Comparison of ENCODE assay signal across 8 mouse cellular contexts in the genomic region with DNA sequence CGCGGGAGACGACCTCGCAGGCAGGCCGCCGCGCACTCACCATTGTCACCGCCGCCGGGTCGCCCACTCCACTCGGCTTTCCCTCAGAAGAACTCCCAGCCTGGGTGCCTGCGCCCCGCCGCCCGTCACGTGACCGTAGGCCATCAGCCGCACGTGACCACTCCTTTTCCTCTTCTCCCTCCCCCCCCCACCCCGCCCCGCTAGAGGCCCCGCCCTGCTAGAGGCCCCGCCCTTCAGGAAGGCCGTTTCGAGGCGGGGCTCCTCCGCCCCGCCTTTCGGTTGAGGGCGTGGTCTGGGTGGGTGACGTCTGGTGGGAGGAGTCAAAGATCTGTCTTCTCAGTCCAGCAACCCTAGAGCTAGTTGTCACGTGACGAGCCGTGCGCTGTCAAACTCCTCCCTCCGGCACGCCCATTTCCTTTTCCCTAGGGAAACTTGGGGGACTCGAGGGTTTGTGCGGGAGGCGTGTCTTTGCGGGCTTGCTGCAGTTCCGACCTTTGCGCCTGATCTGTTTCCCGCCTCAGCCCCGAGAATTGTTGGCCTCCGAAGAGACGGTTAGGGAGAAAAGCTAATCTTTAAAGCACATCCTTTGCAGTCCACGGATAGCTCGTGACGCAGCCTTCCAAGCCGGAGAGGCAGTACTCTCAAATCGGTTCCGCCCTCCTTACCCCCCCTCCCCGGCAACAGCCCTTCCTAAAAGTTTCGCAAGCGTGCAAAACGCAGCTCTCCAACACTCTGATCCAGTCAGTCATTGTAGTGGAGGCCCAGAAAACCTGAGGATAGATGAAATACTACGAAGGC. TPM values are rescaled to one million over a fixed set of nuclear protein-coding genes. Genes with fewer than 3 reads are reported as not detected.
DNase-seq lines count a peak whose midpoint lies in the region; ATAC-seq and TF ChIP-seq lines count a peak whose summit lies in the region.

Gene Vps26a (minus strand): TSS at position 188 of the 798 bp plus-strand sequence.

- H3K9me3 ChIP-seq in embryonic facial prominence, embryonic 13.5 days = no peaks in the 10 kb centered on the region
- H3K9me3 ChIP-seq in limb, embryonic 12.5 days = no peaks in the 10 kb centered on the region
- H3K9me3 ChIP-seq in midbrain, embryonic 15.5 days = no peaks in the 10 kb centered on the region

- H3K9ac ChIP-seq in embryonic facial prominence, embryonic 13.5 days = peak within 1 kb of the TSS; percentile 94
- peak within 1 kb of the TSS; percentile 81 for H3K9ac ChIP-seq in limb, embryonic 12.5 days (replicated peaks)
- peak within 1 kb of the TSS; percentile 80 for H3K9ac ChIP-seq in midbrain, embryonic 15.5 days

- no peaks in the 10 kb centered on the region for H3K27me3 ChIP-seq in embryonic facial prominence, embryonic 13.5 days
- no peaks in the 10 kb centered on the region for H3K27me3 ChIP-seq in kidney, adult 2 months (replicated peaks; ENCODE audit: control insufficient read depth, insufficient read depth, low read length)
- H3K27me3 ChIP-seq in limb, embryonic 12.5 days = no peaks in the 10 kb centered on the region
- H3K27me3 ChIP-seq in midbrain, embryonic 15.5 days (replicated peaks) = no peaks in the 10 kb centered on the region
- no peaks in the 10 kb centered on the region for H3K27me3 ChIP-seq in spleen, adult 2 months (ENCODE audit: control insufficient read depth, insufficient read depth, low read length)

- DNase-seq in 3134 (ENCODE audit: extremely low read depth, insufficient read length, low spot score) = peak; percentile 97
- DNase-seq in adrenal gland, postnatal 36 days = peak; percentile 98 to 99
- DNase-seq in heart, adult 18-20 months = peak; percentile 100
- peak; percentile 100 for DNase-seq in kidney, adult 2 months
- DNase-seq in spleen, adult 2 months (ENCODE audit: low read depth in 1 of 2, low spot score in 2 of 2) = peak; percentile 95 to 98

- H3K27ac ChIP-seq in embryonic facial prominence, embryonic 13.5 days = peak within 1 kb of the TSS; percentile 73
- H3K27ac ChIP-seq in kidney, adult 2 months (ENCODE audit: insufficient read depth, low read depth, low read length) = peak within 1 kb of the TSS; percentile 86
- H3K27ac ChIP-seq in limb, embryonic 12.5 days = peak within 1 kb of the TSS; percentile 64
- peak within 1 kb of the TSS; percentile 85 for H3K27ac ChIP-seq in midbrain, embryonic 15.5 days
- peak within 1 kb of the TSS; percentile 77 for H3K27ac ChIP-seq in spleen, adult 2 months (ENCODE audit: insufficient read depth, low read length)

- peak within 1 kb of the TSS; percentile 75 for H3K4me2 ChIP-seq in embryonic facial prominence, embryonic 13.5 days
- H3K4me2 ChIP-seq in limb, embryonic 12.5 days = peak within 1 kb of the TSS; percentile 76
- H3K4me2 ChIP-seq in midbrain, embryonic 15.5 days = peak within 1 kb of the TSS; percentile 70

- no peak for TF ChIP-seq CTCF in kidney, adult 2 months (conservative IDR thresholded peaks at IDR 0.05; ENCODE audit: insufficient read depth, insufficient read length, low read depth, low read length)
- no peak for TF ChIP-seq CTCF in spleen, adult 2 months (IDR thresholded peaks at IDR 0.05; ENCODE audit: extremely low read depth, insufficient read depth, insufficient read length, insufficient replicate concordance)

- peaks cover 9% of the 10 kb centered on the region for H3K4me1 ChIP-seq in embryonic facial prominence, embryonic 13.5 days
- peaks cover 9% of the 10 kb centered on the region; the same call in 1 of the 2 replicates for H3K4me1 ChIP-seq in kidney, adult 2 months (ENCODE audit: control insufficient read depth, insufficient read depth, low read length)
- H3K4me1 ChIP-seq in limb, embryonic 12.5 days (replicated peaks) = peaks cover 6% of the 10 kb centered on the region; the same call in 1 of the 2 replicates
- H3K4me1 ChIP-seq in midbrain, embryonic 15.5 days = peaks cover 17% of the 10 kb centered on the region
- peaks cover 2% of the 10 kb centered on the region; the same call in 1 of the 2 replicates for H3K4me1 ChIP-seq in spleen, adult 2 months (ENCODE audit: control insufficient read depth, insufficient read depth, insufficient read length)

- peak within 1 kb of the TSS; percentile 95 for H3K4me3 ChIP-seq in embryonic facial prominence, embryonic 13.5 days
- peak within 1 kb of the TSS; percentile 70 for H3K4me3 ChIP-seq in kidney, adult 2 months (ENCODE audit: insufficient read depth, low read depth, low read length)
- H3K4me3 ChIP-seq in limb, embryonic 12.5 days (replicated peaks) = peak within 1 kb of the TSS; percentile 93
- H3K4me3 ChIP-seq in midbrain, embryonic 15.5 days = peak within 1 kb of the TSS; percentile 85
- peak within 1 kb of the TSS; percentile 69 for H3K4me3 ChIP-seq in spleen, adult 2 months (ENCODE audit: extremely low read depth, insufficient read depth, insufficient read length)

- peak; percentile 41 for TF ChIP-seq POLR2A in kidney, adult 2 months (IDR thresholded peaks at IDR 0.05; ENCODE audit: low read depth, low read length)
- 0 out of 2 replicates have a peak, but pooled peaks have one; percentile 35 for TF ChIP-seq POLR2A in spleen, adult 2 months (IDR thresholded peaks at IDR 0.05; ENCODE audit: low read depth, low read length)

- under 1% methylated on average over 52 of the region's 59 CpGs for WGBS in embryonic facial prominence, embryonic 13.5 days
- WGBS in kidney, adult 2 months = under 1% methylated on average over 59 of the region's 59 CpGs
- under 1% methylated on average over 59 of the region's 59 CpGs for WGBS in limb, embryonic 12.5 days
- WGBS in midbrain, embryonic 15.5 days = under 1% methylated on average over 59 of the region's 59 CpGs
- under 1% methylated on average over 53 of the region's 59 CpGs for WGBS in spleen, adult 2 months

- H3K36me3 ChIP-seq in embryonic facial prominence, embryonic 13.5 days = no peaks in the 10 kb centered on the region
- no peaks in the 10 kb centered on the region for H3K36me3 ChIP-seq in kidney, adult 2 months (ENCODE audit: control insufficient read depth, insufficient read depth, low read length)
- no peaks in the 10 kb centered on the region for H3K36me3 ChIP-seq in limb, embryonic 12.5 days
- H3K36me3 ChIP-seq in midbrain, embryonic 15.5 days (replicated peaks) = no peaks in the 10 kb centered on the region
- no peaks in the 10 kb centered on the region for H3K36me3 ChIP-seq in spleen, adult 2 months (ENCODE audit: control insufficient read depth, insufficient read depth, low read length)

- ATAC-seq in embryonic facial prominence, embryonic 13.5 days (ENCODE audit: insufficient number of reproducible peaks, insufficient read depth, low FRiP score, low TSS enrichment, low read depth) = peak; percentile 83
- ATAC-seq in limb, embryonic 12.5 days (ENCODE audit: insufficient number of reproducible peaks, insufficient read depth, low FRiP score, low TSS enrichment, low read depth) = peak; percentile 85
- peak; percentile 91 for ATAC-seq in midbrain, embryonic 15.5 days (replicated peaks)

RNA-seq across cellular contexts. Expression of gene Vps26a, which starts in this region (rescaled TPM):
- total RNA-seq in adrenal gland, postnatal 36 days (2021) = 10 to 100 TPM; 50.6 to 59.9 TPM
- polyA plus RNA-seq in embryonic facial prominence, embryonic 13.5 days (2015; fragmentation: Nextera tagmentation; extraction: Ambion mirVana) = 76.0 and 76.5 TPM in 2 replicates
- total RNA-seq in heart, adult 18-20 months (2021) = 10 to 100 TPM; 43.8 to 49.8 TPM
- polyA plus RNA-seq in kidney, adult 2 months (2012; rRNA removed) = 16.7 and 24.5 TPM in 2 replicates
- polyA plus RNA-seq in limb, embryonic 12.5 days (2016; fragmentation: Nextera tagmentation; extraction: Ambion mirVana) = 72.4 and 72.8 TPM in 2 replicates
- 52.6 and 55.0 TPM in 2 replicates for polyA plus RNA-seq in midbrain, embryonic 15.5 days (2015; fragmentation: Nextera tagmentation; extraction: Ambion mirVana)
- polyA plus RNA-seq in spleen, adult 2 months (2012; rRNA removed) = 4.0 and 5.6 TPM in 2 replicates

Comparison
In these comparisons a context has a peak if more than half of its experiments do, and no peak if none do; other contexts are left out.
1. Peak in every context shown above with its lines: DNase-seq, ATAC-seq, H3K4me3 ChIP-seq and H3K27ac ChIP-seq.